Mouse (Mus musculus): ENCODE results near the gene Spic. TPM values are rescaled to one million over a fixed set of nuclear protein-coding genes. Genes with fewer than 3 reads are reported as not detected.

The Spic gene
- total and polyA plus RNA-seq, 2 experiments from 2014 or later: 0.11 TPM; not detected in 1

DNA sequence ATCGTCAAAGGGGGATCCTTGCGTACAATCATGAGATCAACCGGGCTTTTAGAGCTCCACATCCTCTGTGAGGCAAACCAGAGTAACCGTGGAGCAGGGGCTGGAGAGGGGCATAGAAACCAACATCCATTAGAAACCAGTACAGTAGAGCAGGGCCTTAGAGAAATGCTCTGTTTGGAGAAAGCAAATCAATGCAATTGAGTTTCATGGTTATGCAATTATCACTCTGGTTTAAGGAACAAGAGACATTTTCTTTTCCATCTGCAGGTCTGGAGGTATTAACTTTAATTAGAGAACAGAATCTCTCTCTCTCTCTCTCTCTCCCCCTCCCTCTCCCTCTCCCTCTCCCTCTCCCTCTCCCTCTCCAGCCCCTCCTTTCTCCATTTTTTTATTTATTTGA is 29.9 kb upstream of the Spic start:
- no peak overlapping the region for H3K9ac ChIP-seq (replicated peaks; ENCODE audit: low read depth, low read length)
- no peak for DNase-seq (ENCODE audit: low spot score)
- TF ChIP-seq CTCF (IDR thresholded peaks at IDR 0.05; ENCODE audit: low read depth) (no peak), EP300 (IDR thresholded peaks at IDR 0.05; ENCODE audit: low read depth) (no peak)
- H3K36me3 ChIP-seq (replicated peaks; ENCODE audit: control insufficient read depth, insufficient read depth, low read length): no peaks in the 10 kb centered on the region
- no peaks in the 10 kb centered on the region for H3K9me3 ChIP-seq (replicated peaks; ENCODE audit: control insufficient read depth, low read length)
- no peaks in the 10 kb centered on the region for H3K4me1 ChIP-seq (ENCODE audit: control insufficient read depth, insufficient read depth)
- no peak overlapping the region for H3K27ac ChIP-seq (ENCODE audit: low read depth)
- H3K4me2 ChIP-seq (ENCODE audit: low read depth, low read length): no peak overlapping the region
- WGBS: 81% methylated on average over 4 of the region's 4 CpGs
- H3K4me3 ChIP-seq (ENCODE audit: low read depth, low read length): no peak overlapping the region
- ATAC-seq (ENCODE audit: insufficient read depth, low read depth): no peak
- no peaks in the 10 kb centered on the region for H3K27me3 ChIP-seq (ENCODE audit: control insufficient read depth, insufficient read depth, low read length)

DNA sequence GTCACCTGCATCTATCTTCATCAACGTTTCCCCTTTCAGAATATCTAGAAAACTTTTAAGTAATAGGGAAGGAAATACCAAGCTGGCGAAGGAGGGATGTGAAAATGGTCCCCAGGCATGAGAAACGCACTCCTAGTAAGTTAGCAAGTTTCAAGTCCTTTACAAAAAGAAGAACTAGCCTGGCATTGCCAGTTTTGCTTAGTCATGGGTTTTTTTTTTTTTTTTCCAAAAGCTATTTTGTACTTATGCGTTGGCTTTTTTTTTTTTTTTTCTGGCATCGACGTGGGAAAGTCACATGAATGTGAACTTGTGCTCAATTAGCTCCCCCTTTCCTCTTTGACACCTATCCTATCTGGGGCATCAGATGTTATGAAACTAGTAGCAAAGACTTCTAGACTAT is 27.5 kb upstream of the Spic start:
- H3K9ac ChIP-seq (replicated peaks; ENCODE audit: low read depth, low read length): no peak overlapping the region
- DNase-seq (ENCODE audit: low spot score) (no peak), ATAC-seq (ENCODE audit: insufficient read depth, low read depth) (no peak)
- H3K4me1 ChIP-seq (ENCODE audit: control insufficient read depth, insufficient read depth): no peaks in the 10 kb centered on the region
- TF ChIP-seq CTCF (IDR thresholded peaks at IDR 0.05; ENCODE audit: low read depth) (no peak), EP300 (IDR thresholded peaks at IDR 0.05; ENCODE audit: low read depth) (no peak)
- no peaks in the 10 kb centered on the region for H3K36me3 ChIP-seq (replicated peaks; ENCODE audit: control insufficient read depth, insufficient read depth, low read length)
- no peak overlapping the region for H3K4me3 ChIP-seq (ENCODE audit: low read depth, low read length)
- no peaks in the 10 kb centered on the region for H3K27me3 ChIP-seq (ENCODE audit: control insufficient read depth, insufficient read depth, low read length)
- H3K27ac ChIP-seq (ENCODE audit: low read depth): no peak overlapping the region
- 69% methylated on average over 6 of the region's 6 CpGs for WGBS
- no peaks in the 10 kb centered on the region for H3K9me3 ChIP-seq (replicated peaks; ENCODE audit: control insufficient read depth, low read length)
- H3K4me2 ChIP-seq (ENCODE audit: low read depth, low read length): no peak overlapping the region

DNA sequence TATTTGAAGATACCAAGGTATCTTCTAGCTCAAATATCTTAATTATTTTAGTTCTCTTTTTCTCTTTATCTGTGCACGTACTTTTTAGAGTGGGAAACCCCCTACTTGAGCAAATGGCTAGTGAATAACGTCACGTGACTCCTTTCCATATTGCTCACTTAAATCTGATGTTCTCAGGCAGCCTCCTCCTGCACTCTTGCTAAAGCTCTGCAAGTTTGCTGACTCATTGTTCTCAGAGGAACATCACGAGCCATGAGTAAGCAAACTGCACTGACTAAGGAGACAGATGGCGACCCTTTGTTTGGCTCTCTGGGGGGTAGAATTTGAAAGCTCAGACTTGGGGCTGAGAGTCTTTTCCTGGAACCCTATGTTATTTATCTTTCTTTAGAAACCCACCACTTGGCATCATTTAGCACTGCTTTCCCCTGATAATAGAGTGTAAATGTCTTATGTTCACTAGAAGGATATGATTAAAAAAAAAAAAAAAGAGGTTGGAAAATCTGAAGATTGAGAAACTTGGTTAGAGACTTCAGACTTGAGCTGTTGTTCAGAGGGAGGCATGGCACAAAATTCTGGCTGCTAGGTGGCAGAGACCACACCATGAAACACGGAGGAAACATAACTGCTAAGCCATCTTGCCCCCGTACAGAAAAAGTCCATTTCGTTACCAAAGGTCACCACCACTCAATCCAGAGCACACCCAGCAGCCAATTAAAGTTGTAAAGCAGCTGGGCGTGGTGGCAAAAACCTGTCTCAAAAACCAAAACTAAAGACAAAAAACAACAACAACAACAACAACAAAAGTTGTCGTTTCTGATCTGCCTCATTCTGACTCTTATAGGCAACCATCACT is 24.1 kb upstream of the Spic start:
- Histone ChIP-seq H3K4me2 (ENCODE audit: low read depth, low read length) (no peak overlapping the region), H3K27ac (ENCODE audit: low read depth) (no peak overlapping the region), H3K9me3 (replicated peaks; ENCODE audit: control insufficient read depth, low read length) (no peaks in the 10 kb centered on the region), H3K36me3 (replicated peaks; ENCODE audit: control insufficient read depth, insufficient read depth, low read length) (no peaks in the 10 kb centered on the region), H3K27me3 (ENCODE audit: control insufficient read depth, insufficient read depth, low read length) (no peaks in the 10 kb centered on the region), H3K4me3 (ENCODE audit: low read depth, low read length) (no peak overlapping the region), H3K9ac (replicated peaks; ENCODE audit: low read depth, low read length) (no peak overlapping the region), H3K4me1 (ENCODE audit: control insufficient read depth, insufficient read depth) (no peaks in the 10 kb centered on the region)
- TF ChIP-seq CTCF (IDR thresholded peaks at IDR 0.05; ENCODE audit: low read depth) (no peak), EP300 (IDR thresholded peaks at IDR 0.05; ENCODE audit: low read depth) (no peak)
- DNase-seq (ENCODE audit: low spot score) (no peak), ATAC-seq (ENCODE audit: insufficient read depth, low read depth) (no peak)
- 49% methylated on average over 10 of the region's 10 CpGs for WGBS

DNA sequence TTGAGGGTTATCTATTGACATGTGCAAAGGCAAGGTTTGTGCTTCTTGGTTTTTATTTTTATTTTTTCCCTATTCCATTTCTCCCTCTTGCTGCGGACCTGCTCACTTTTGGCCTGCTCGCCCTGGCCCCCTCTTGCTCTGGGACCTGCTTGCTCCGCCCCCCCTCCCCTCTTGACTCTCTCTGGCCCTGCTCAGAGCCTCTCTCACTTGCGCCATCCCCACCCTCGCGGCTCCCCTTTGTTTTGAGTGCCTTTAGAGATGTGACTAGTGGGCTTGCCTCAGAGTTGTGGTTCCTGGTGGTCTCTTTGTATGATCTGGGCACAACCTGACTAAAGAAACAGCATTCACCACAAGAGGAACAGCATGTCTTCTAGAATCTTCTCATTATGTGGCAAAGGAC is 16.1 kb upstream of the Spic start:
- TF ChIP-seq CTCF (IDR thresholded peaks at IDR 0.05; ENCODE audit: low read depth) (no peak), EP300 (IDR thresholded peaks at IDR 0.05; ENCODE audit: low read depth) (no peak)
- no peak overlapping the region for H3K27ac ChIP-seq (ENCODE audit: low read depth)
- ATAC-seq (ENCODE audit: insufficient read depth, low read depth): no peak
- no peaks in the 10 kb centered on the region for H3K9me3 ChIP-seq (replicated peaks; ENCODE audit: control insufficient read depth, low read length)
- no peak overlapping the region for H3K9ac ChIP-seq (replicated peaks; ENCODE audit: low read depth, low read length)
- H3K4me3 ChIP-seq (ENCODE audit: low read depth, low read length): no peak overlapping the region
- no peaks in the 10 kb centered on the region for H3K4me1 ChIP-seq (ENCODE audit: control insufficient read depth, insufficient read depth)
- no peaks in the 10 kb centered on the region for H3K27me3 ChIP-seq (ENCODE audit: control insufficient read depth, insufficient read depth, low read length)
- WGBS: 71% methylated on average over 6 of the region's 6 CpGs
- no peak for DNase-seq (ENCODE audit: low spot score)
- no peaks in the 10 kb centered on the region for H3K36me3 ChIP-seq (replicated peaks; ENCODE audit: control insufficient read depth, insufficient read depth, low read length)
- H3K4me2 ChIP-seq (ENCODE audit: low read depth, low read length): no peak overlapping the region

DNA sequence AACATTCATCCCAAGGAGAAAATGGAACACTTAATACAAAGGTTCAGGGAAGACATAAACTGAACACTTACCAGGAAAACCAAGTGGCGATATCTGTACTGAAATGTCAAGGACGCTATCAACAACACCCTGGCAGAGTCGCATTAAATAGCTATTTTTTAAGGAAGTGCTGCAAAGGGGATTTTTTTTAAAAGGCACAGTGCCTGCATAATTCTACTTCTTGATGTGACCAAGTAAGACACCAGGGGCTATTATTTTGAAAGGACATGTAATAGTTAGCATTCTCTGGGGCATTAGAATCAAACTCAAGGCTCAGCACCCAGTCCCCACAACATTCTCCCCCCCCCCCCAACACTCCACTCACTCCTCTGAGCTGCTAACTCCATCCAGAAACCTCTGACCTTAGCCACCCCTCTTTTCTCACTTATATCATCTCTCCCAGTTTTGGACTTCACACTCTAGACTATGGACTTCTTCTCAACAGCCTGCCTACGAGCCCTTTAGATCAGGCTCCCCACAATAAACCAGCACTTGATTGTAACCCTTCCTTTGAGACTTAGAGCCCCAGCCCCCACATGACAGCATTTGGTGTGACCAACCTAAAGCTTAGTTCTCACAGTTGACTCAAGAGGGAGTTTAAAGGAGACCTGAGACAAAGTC is 1.8 kb downstream of the Spic start:
- no peaks in the 10 kb centered on the region for H3K27me3 ChIP-seq (ENCODE audit: control insufficient read depth, insufficient read depth, low read length)
- ATAC-seq (ENCODE audit: insufficient read depth, low read depth): no peak
- TF ChIP-seq EP300 (IDR thresholded peaks at IDR 0.05; ENCODE audit: low read depth) (no peak), CTCF (IDR thresholded peaks at IDR 0.05; ENCODE audit: low read depth) (no peak)
- no peak overlapping the region for H3K4me3 ChIP-seq (ENCODE audit: low read depth, low read length)
- H3K27ac ChIP-seq (ENCODE audit: low read depth): no peak overlapping the region
- H3K4me2 ChIP-seq (ENCODE audit: low read depth, low read length): no peak overlapping the region
- no peaks in the 10 kb centered on the region for H3K36me3 ChIP-seq (replicated peaks; ENCODE audit: control insufficient read depth, insufficient read depth, low read length)
- no peaks in the 10 kb centered on the region for H3K4me1 ChIP-seq (ENCODE audit: control insufficient read depth, insufficient read depth)
- WGBS: 56% methylated on average over 4 of the region's 4 CpGs
- DNase-seq (ENCODE audit: low spot score): no peak
- H3K9me3 ChIP-seq (replicated peaks; ENCODE audit: control insufficient read depth, low read length): no peaks in the 10 kb centered on the region
- no peak overlapping the region for H3K9ac ChIP-seq (replicated peaks; ENCODE audit: low read depth, low read length)

All from heart, postnatal 0 days (tissue).